Mouse (Mus musculus) megakaryocyte progenitor cell, adult 5-6 weeks (primary cell): Measurements from ENCODE around the gene Gm20388. TPM values are rescaled to one million over a fixed set of nuclear protein-coding genes. Genes with fewer than 3 reads are reported as not detected.
"Not testable (repeated sequence)": the region's sequence is repeated elsewhere in the genome, so short reads cannot be mapped to it uniquely, and the experiment has no call there.

Experiments used
- ATAC-seq: replicated peaks from 2 replicates; pipeline ENCODE4 v1.8.0; 2016; ENCODE audit warnings: mild to moderate bottlenecking, moderate TSS enrichment, inconsistent platforms; ENCODE audit not compliant: poor library complexity
- total RNA-seq, 2 experiments: library from RNA; stranded (forward) in 1 of 2; stranded (reverse) in 1 of 2; fragments of 157-497, 149-512 nt in 1 of 2; fragments of 200-1000 nt in 1 of 2; gene quantifications; 2 replicates each; pipeline versions ENCODE4 v1.2.3 to v1.2.4; 2015 to 2017

Gm20388 gene
- total RNA-seq, 2 experiments from 2014 or later: 18.6 TPM; not detected in 1

DNA sequence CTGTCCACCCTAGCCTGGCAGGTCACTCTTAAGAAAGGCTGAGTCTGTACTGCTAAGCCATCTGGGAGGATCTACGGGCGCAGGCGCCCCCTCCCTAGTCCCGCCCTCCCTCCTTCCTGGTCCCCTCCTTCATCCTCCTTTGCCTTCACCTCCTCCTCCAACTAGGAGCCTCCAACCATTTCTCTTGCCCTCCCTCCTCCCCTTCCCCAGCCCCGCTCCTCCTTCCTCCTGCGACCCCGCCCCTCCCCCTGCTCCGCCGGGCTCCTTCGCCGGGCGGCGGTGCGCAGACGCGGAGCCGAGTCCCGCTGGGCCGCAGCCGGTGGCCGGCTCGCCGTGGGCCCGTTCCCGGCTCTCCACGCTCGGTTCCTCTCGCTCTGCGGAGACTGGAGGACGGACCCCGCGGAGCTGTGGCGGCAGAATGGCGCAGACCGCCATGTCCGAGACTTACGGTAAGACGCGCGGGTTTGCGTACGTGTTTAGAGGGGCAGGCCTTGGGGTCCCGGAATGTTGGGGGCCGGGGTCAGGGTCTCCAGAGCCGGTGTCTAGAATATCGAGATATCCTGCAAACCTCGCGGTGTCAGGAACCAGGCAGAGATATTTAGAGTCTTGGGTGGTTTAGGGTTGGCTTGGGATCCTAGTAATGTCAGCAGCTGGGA, 3895.2 kb downstream of the Gm20388 start, which contains the start of gene Rab4a:
TSS of gene Rab4a (plus strand) at position 268 of the 656 bp plus-strand sequence.
- ATAC-seq: peak; percentile 68

DNA sequence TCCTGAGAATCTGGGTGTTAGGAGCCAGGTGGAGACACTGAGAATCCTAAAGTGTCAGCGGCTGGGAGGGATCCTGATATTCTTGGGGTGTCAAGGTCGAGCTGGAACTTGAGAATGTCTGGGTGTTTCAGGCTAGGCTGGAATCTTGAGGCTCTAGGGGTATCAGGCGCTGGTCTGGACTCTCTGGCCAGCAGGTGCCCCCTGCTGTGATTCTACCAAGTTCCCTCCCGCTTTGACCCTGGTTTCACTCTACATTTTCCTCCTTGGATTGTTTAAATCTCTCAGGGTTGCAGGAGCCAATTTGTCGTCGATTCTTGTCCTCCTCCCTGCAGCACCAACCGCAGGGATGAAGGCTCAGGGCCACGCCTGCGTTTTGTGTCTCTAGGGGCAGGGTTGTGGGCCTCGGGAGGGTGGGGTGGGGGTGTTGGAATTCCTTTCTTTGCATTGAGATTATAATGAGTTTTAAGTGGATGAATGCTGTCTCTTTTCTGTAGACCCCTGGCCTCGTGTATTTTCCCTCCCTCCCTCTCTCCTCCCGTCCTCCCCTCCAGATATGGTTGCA, 3895.8 kb downstream of the Gm20388 start:
- no peak for ATAC-seq

DNA sequence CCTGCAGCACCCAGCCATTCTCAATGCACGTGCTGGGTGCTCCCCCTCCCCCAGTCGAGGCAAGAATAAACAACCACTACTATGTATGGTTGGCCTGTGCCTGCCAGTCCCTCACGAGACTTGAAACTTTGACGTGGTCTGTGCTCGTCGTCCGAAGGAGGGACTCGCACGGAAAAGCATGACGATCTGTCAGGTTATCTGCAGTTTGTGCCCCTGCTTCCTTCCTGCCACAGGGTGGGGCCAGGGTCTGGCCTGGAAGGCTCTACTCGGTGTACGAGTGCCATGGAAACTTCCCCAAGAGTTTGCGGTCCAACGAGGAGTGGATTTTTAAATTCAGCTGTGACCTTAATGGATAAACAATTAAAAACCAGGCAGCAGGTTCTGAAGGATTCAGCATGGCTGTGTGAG, 3896.4 kb downstream of the Gm20388 start:
- peak; percentile 79 for ATAC-seq

DNA sequence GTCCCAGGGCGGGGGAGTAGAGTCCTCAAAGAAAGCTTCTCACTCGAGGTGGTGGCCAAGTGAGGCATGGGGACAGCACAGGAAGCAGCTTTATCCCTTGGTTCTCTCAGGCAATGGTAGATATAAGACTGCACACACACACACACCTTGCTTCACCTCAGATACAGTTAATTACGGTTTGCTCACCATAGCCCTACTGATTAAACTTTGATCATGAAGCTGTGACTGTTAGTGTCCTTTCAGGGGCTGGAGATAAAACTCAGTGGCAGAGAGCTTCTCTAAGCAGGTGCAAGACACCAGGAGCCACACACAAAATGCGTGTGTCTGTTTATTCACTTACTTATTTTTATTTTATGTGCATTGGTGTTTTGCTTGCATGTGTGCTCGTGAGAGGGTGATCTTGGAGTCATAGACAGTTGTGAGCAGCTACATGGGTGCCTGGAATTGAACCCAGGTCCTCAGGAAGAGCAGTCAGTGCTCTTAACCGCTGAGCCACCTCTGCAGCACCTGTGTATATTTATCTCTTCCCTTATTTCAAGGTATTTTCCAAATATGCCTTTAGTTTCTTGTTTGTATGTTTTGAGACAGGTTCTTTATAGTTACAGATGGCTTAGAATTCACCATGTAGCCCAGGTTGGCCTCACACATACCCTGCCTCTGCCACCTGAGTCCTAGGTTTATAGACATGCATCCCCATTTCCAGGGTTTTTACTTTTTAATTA, 3897.4 kb downstream of the Gm20388 start:
- peak; percentile 12 for ATAC-seq

DNA sequence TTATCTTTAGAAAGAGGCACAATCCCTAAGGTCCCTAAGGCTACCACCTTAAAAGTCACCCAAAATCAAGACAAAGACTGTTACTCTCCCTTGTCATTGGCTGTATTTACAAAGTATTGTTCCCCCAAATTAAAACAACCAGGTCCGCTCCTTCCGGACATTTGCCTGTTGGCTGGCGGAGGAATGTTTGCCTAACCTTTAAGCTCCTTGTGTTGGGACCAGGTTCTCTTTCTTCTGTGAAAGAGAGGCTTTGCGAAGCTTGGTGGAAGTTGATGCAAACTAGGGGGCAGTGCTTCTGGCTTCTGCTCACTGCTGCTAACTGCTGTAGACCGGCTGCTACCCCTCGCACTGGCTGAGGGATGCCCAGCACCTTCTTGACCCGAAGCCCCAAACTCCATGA, 3898.0 kb downstream of the Gm20388 start:
- no peak for ATAC-seq

DNA sequence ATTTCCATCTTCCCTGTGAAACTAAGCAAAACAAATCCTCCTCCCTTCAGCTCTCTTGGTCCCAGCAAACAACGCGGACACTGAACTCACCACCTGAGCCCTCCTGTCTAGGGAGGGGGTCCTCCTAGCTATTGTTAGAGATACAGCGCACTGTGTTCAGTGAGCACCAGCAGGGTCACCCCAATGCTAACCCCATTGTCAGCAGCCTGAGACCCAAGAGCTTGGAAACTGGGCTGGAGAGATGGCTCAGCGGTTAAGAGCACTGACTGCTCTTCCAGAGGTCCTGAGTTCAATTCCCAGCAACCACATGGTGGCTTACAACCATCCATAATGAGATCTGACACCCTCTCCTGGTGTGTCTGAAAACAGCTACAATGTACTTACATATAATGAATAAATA, 3898.7 kb downstream of the Gm20388 start:
- not testable (repeated sequence) for ATAC-seq

DNA sequence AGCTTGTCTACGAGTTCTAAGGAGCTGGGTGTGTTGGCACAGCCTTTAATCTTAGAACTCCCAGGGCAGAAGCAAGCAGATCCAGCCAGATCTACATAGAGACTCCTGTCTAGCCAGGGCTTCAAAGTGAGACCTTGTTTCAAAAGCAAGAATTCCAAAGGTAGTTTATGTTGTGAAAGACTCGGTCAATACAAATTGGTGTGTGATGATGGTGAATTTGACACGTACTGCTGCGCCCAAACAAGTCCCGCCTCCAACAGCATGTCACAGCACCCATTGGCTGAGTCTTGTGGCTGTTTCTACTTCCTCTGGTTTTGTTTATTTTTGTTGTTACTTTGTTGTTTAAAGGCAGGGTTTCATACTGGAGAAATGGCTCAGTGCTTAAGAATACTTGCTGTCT, 3901.6 kb downstream of the Gm20388 start:
- no peak for ATAC-seq

DNA sequence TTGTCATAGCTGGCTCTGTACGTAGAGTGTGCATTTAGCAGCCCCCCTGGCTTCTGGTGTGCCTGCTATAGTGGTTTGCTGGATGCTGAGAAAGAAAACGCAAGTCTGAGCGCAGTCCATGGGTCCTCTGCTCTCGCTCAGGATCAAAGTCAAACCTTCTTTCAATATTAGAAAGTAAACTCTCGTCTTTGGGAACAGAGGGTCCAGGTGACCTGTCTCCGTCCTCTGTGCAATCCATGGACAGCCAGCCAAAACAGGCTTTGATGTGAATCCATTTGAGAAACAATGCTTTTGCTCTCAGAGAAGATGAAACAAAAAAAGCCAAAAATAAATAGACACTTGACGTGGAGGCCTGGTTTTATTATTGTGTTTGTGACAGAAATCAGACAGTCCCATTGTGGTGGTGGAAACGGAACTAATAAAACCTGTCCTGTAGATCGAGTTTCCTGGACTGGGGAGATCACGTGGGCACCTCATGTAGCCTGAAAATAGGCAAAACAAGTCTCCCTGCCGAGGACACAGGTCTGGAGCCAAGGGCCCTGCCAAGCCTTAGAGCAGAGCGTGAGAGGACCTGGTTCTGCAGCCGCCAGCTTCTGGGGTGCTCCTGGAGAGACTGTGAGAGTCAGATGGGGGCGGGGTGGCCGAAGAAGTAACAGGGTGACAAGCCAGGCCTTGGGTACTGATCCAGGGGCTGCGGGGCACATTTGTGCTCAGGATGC, 3902.7 kb downstream of the Gm20388 start:
- ATAC-seq: no peak

DNA sequence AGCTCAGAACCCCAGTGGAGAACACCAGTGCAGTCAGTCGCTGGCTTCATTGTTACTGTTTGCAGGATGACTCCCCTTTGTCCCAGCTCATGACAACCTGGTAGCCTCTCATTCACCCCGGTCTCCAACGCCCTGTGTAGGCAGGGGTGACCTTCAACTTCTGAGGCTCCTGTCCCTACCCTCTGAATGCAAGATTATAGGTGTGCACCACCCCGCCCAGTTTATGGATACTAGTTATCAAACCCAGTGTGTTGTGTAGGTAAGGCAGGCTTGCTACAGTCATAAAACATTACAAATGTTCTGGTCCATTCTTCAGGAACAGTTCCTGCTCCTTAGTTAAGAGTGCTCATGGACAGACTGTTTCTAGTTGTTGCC, 3903.2 kb downstream of the Gm20388 start:
- no peak for ATAC-seq

DNA sequence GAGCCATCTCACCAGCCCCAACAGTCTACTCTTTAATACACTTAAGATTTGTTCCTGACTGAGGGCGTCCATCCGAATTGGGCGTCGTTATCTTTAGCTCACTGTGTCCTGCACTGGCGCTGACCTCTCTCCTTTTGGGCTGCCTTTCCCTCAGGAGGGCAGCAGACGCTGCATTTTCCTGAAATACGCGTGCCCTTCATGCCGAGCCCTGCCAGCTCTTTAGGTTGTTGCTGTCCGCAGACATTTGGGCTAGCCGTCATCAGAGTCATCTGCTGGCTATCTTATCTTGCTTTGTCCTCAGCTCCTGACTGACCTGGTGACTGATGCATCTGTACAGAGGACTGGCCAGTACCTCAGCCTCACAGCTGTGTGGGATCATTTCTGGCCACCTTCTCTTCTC, 3904.7 kb downstream of the Gm20388 start:
- no peak for ATAC-seq

DNA sequence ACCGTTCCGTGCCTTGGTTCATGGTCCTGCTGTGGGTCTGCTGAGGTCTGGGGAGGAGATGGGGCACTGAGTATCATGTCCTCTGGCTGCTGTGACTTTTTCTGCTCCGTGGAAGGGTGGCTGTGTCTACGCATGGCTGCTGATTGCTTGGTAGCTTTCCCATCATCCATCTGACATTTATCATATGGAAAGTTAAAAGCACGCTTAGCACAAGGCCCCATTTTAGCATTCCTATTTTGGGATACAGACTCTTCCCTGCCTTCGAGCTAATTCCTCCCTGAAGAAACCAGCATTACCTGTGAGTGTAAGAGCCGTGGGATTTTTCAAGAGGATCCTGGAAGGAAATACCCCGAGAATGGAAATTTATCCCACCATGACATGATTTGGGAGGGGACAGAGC, 3906.3 kb downstream of the Gm20388 start:
- ATAC-seq: no peak

DNA sequence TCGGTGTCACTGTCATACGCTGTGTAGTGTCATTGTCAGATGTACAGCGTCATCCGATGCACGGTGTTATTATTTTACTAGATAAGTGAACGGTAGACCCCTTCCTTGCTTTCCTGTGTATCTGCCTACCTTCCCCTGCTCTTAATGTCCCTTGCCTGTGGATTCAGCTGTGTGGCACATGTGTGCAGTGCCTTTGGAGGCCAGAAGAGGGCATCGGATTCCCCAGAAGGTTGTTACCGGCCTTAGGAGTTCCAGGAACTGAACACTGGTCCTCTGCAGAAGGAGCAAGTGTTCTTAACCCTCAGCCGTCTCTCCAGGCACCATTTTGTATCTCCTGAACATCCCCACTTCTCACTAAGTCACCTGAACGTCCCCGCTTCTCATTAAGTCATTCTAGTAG, 3907.1 kb downstream of the Gm20388 start:
- ATAC-seq: no peak

DNA sequence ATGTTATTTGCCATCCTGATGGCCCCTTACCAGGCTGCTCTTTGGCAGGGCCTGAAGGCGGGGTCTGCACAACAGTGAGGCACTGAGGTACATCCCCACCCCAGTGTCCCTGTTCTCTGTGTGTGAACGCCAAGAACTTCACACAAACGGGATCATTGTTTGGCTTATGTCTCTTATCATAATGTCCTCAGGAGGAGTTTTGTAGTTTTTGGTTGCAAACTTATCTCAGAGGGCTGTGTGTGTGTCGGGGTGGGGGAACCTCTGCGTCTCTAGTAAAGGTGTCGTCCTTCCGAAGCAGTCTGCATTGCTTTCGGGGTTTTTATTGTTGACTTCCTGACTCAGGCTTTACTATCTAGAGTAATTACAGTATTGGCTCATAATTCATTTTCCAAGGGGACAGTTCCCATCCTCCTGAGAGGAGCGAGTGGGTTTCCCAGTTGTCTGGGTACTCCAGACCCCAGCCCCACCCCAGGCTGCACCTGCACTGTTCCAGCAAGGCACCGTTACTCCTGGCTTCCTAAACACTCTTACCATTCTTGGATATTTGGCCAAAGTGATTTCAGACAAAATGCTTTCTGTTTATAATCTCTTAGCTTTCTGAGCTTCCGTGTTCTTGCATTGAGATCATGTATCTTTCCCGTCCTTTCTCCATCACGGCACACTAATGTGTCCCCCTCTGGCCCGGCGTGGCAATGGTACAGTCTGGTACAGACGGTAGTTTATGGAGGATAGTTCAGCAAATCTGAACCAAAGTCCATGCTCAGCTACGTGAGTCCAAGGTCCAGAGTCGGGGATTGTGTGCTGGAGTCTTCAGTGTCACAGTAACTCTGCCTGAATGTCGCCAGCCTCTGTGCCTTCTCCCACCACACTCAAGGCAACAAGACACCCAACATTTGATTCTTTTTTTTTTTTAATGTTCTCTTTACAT, 3909.3 kb downstream of the Gm20388 start:
- peak; percentile 63 for ATAC-seq

DNA sequence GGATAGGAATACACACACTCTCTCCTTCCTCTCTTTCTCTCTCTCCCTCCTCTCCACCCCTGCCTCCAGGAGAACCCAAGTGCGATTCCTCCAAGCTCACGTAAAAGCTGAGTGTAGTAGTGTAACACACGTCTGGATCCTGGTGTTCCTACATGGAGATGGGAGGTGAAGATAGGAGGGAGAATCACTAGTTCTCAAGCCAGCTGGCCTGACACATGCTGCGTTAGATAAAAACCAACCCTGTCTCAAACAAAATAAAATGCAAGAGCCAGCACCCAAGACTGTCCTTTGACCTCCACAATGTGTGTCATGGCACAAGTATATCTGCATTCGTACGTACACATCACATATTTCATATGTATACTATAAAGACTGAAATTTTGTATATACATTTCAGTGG, 3910.1 kb downstream of the Gm20388 start:
- ATAC-seq: no peak

DNA sequence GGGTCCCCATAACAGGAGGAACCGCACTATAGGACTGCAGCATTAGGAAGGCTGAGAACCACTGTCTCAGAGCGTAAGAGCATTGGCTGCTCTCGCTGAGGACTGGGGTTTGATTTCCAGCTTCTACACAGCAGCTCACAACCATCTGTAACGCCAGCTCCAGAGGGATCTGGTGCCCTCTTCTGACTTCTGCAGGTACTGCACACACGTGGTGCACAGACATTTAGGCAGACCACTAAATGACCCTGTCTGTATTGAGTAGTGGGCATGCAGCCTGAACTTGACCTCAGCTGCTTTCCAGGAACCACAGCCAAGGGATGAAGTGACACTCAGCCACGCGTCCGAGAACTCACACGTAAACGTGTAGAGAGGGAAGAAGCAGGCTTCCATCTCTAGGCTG, 3912.5 kb downstream of the Gm20388 start:
- ATAC-seq: peak; percentile 40

DNA sequence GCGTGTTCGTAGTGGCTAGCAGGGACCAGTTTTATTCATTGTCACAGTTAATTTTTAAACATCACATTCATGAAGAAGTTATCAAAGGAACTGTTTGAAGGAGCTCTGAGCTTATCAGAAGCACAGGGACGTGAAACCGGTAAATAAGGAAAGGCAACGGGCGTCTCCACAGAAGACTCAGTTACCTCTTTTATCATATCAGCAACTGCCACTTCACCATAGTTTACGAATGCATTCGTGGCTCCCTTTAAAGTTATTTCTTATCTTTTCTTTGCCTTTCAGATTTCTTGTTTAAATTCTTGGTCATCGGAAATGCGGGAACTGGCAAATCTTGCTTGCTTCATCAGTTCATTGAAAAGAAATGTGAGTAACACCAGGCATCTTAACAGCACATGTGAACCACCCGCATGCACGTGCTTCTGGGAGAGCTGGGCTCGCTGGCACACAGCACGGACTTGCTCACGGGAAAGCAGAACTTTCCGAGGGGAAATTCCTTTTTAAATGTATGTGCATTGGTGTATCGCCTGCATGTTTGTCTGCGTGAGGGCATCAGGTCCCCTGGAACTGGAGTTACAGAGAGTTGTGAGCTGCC, 3913.0 kb downstream of the Gm20388 start:
- peak; percentile 71 for ATAC-seq

DNA sequence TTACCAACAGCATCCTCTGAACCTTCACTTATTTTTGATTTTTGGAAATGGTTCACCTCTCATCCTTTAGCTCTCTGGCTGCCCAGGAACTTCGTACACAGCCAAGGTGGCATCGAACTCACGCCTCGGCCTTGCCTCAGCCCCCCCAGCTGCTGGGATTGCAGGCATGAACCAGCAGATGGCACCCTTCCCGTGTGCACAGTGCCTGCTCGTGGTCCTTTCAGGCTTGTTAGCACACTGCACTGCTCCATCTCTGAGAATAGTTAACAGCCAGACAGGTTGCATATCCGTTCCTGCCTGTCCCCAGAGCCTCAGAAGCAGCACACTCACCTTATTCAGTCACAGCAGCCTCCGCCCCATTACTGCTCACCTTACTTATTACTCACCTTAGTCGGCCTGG, 3915.4 kb downstream of the Gm20388 start:
- ATAC-seq: peak; percentile 47; the same call in 1 of the 2 replicates

DNA sequence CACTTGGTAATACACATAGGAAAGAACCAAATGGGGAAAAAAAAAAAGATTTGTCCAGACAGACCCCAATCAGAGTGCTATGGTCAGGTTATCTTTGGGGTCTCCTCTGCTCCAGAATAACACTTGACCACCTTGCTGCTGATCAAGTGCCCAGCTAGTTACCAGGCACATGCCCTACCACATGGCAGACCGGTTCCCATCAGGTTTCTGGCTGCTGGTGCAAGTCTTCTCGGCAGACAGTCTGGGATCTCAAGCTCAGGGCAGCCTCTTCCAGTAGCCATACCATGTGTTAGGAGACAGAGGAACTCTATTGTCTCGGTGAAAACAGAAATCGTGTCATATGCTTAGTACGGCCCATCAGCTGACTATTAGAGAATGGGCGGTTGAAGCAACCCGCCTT, 3916.1 kb downstream of the Gm20388 start:
- ATAC-seq: no peak

DNA sequence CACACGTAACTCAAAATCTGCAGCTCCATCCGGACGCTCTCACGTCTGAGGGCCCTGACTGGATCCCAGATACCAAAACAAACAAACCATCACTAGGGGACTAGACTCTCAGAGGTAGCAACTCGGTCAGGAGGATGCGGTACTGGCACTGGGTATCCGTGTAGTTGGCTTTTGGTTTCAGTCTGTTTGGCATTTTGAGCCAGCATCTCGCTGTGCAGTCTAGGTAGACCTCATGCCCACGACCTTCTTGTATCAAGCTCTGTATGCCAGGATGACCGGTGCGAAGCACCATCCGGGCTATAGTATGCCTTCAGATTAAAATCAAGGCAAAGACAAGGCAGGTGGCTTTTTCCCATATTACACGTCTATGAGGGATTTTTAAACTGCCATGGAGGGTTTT, 3916.9 kb downstream of the Gm20388 start:
- no peak for ATAC-seq

DNA sequence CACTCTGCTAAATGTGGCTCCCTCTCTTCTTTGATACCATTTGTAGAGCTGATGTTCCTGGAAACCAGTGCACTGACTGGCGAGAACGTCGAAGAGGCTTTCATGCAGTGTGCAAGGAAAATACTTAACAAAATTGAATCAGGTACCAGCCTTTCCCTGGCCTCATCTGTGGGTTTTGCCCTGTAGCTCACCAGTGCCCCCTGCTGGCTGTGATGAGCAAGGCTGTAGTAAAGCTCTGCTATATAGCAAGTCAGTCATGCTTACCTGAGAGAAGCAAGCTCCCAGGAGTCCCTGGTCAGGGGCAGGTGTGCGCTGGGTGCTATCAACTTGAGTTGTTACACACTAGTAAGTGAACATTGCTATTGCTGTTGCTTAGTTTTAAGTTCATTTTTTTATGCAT, 3922.1 kb downstream of the Gm20388 start:
- ATAC-seq: peak; percentile 58
